ENCODE assay signal across 8 mouse cellular contexts in the genomic region with DNA sequence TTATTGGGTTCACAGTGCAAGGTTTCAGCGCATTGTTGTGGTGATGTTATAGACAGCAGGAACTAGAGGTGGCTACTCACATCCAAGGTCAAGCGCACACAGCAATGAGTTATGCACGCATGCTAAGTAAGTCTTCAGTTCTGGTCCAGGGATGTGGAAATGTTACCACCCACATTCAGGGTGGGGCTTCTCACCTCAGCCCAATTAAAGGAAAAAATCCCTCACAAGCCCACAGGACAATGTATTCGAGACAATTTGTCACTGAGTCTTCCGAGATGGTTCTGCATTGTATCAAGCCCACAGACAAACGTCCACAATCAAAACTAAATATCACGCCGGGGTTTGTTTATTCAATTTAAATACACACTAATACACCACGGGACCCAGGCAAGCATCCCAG. TPM values are rescaled to one million over a fixed set of nuclear protein-coding genes. Genes with fewer than 3 reads are reported as not detected.
DNase-seq lines count a peak whose midpoint lies in the region; ATAC-seq lines count a peak whose summit lies in the region.

No protein-coding gene starts in this region.

- no peak overlapping the region for H3K9ac ChIP-seq in lung, embryonic 15.5 days
- no peak overlapping the region for H3K9ac ChIP-seq in limb, embryonic 15.5 days

- intact Hi-C loops in heart, postnatal 36 days (cut with DNase I) = loop anchor here (2.0 kb wide), 1 partner anchor 21 kb away; no protein-coding TSS in a partner anchor

- ATAC-seq in lung, embryonic 15.5 days (ENCODE audit: borderline replicate concordance, extremely low read depth, low FRiP score, low TSS enrichment) = no peak
- no peak for ATAC-seq in limb, embryonic 15.5 days (ENCODE audit: insufficient number of reproducible peaks, low FRiP score, low TSS enrichment, low read depth)
- no peak for ATAC-seq in activated CD4-positive, CD25-positive, alpha-beta regulatory T cell, adult 4 months

- no peaks in the 10 kb centered on the region for H3K36me3 ChIP-seq in lung, embryonic 15.5 days
- no peaks in the 10 kb centered on the region for H3K36me3 ChIP-seq in limb, embryonic 15.5 days
- peaks cover 3% of the 10 kb centered on the region; the same call in 1 of the 2 replicates for H3K36me3 ChIP-seq in splenic B cell, adult 2 months (ENCODE audit: control insufficient read depth, insufficient read depth, low read length, poor library complexity, severe bottlenecking)

- DNase-seq in lung, postnatal 10 days = no peak
- DNase-seq in cerebellum, adult 18-20 months = peak; percentile 53 to 55
- DNase-seq in heart, postnatal 36 days = peak; percentile 10 to 17
- DNase-seq in splenic B cell, adult 2 months (ENCODE audit: low read depth, low spot score) = peak; percentile 76
- no peak for DNase-seq in embryo, embryonic 11 days

- no peak overlapping the region for H3K27ac ChIP-seq in lung, embryonic 15.5 days
- no peak overlapping the region for H3K27ac ChIP-seq in limb, embryonic 15.5 days

- peaks cover 6% of the 10 kb centered on the region for H3K4me1 ChIP-seq in lung, embryonic 15.5 days
- peaks cover 4% of the 10 kb centered on the region; the same call in 1 of the 2 replicates for H3K4me1 ChIP-seq in limb, embryonic 15.5 days

- H3K9me3 ChIP-seq in lung, embryonic 15.5 days = no peaks in the 10 kb centered on the region
- no peaks in the 10 kb centered on the region for H3K9me3 ChIP-seq in limb, embryonic 15.5 days

- H3K4me2 ChIP-seq in lung, embryonic 15.5 days = peak overlapping the region; percentile 72
- H3K4me2 ChIP-seq in limb, embryonic 15.5 days = peak overlapping the region; percentile 55

- H3K4me3 ChIP-seq in lung, embryonic 15.5 days = peak overlapping the region; percentile 89
- H3K4me3 ChIP-seq in limb, embryonic 15.5 days = peak overlapping the region; percentile 82

- no peaks in the 10 kb centered on the region for H3K27me3 ChIP-seq in lung, embryonic 15.5 days
- H3K27me3 ChIP-seq in limb, embryonic 15.5 days = no peaks in the 10 kb centered on the region
- no peaks in the 10 kb centered on the region for H3K27me3 ChIP-seq in splenic B cell, adult 2 months (ENCODE audit: control insufficient read depth, insufficient read depth, low read length, poor library complexity, severe bottlenecking)

- 58% methylated on average over 9 of the region's 9 CpGs for WGBS in lung, embryonic 15.5 days
- WGBS in limb, embryonic 15.5 days = 72% methylated on average over 9 of the region's 9 CpGs

RNA-seq across cellular contexts. Expression of gene Lmbrd1, which starts 0.7 kb away (rescaled TPM):
- polyA plus RNA-seq in lung, embryonic 15.5 days (2015; fragmentation: Nextera tagmentation; extraction: Ambion mirVana) = 28.0 and 30.8 TPM in 2 replicates
- 10 to 100 TPM; 42.5 to 47.1 TPM for total RNA-seq in heart, postnatal 36 days (2021)
- 28.1 and 34.3 TPM in 2 replicates for polyA plus RNA-seq in limb, embryonic 15.5 days (2015; fragmentation: Nextera tagmentation; extraction: Ambion mirVana)
- polyA plus RNA-seq in activated CD4-positive, CD25-positive, alpha-beta regulatory T cell, adult 4 months (2017; shearing (Covaris generic)) = 10 to 100 TPM; 60.6 to 84.4 TPM

Comparison
In these comparisons a context has a peak if more than half of its experiments do, and no peak if none do; other contexts are left out.
1. DNase-seq: peak in cerebellum, adult 18-20 months (2 of 2), heart, postnatal 36 days (2 of 2) and splenic B cell, adult 2 months (single experiment); none in lung, postnatal 10 days (single experiment) and embryo, embryonic 11 days (single experiment).